Mouse (Mus musculus) forelimb bud, embryonic 11.5 days (tissue): ENCODE results near the gene Zfp458.
"Not testable (repeated sequence)": the region's sequence is repeated elsewhere in the genome, so short reads cannot be mapped to it uniquely, and the experiment has no call there.

Source experiments
- DNase-seq: peaks from one replicate; pipeline ENCODE4 v3.0.0-alpha.2; 2012; ENCODE audit warnings: low read depth, low spot score

Zfp458 gene

DNA sequence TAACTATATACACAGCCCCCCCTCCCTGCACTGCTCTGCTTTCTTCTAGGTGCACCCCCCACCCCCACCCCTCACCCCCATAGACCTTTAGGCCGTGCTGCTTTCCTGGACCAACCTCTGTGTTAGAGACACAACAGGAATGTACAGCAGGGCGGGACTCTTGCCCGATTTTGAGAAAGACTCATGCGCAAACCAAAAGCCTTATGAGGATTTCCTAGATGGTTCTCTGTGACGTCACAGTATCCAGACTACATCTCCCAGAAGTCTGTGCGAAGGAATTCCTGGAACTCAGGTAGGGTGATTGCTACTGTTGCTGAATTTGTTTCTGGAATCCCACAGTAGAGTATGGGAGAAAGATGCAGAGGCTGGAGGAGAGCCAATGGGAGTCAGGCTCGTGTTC is at the start of gene Zfp458:
TSS of gene Zfp458 (minus strand) at position 153 of the 400 bp plus-strand sequence.
- peak; percentile 67 for DNase-seq

DNA sequence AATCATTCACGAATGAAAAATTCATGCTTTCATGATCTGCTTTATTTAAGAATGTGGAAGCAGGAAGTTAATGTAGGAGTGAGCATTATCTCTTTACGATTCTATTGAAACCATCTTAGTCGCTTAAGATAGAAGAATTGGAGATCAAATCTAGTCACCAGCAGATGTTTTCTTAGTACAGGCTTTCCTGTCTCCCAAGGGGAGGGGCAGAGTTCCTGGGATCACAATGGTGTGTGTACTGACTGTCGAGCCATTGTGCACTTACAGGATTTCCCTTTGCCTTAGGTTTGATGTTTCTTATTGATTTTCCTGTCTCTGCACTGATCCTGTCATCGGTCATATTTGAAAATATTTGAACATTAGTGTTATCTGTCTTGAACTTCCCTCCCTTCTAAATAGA is 28.5 kb upstream of the Zfp458 start:
- DNase-seq, result no peak

DNA sequence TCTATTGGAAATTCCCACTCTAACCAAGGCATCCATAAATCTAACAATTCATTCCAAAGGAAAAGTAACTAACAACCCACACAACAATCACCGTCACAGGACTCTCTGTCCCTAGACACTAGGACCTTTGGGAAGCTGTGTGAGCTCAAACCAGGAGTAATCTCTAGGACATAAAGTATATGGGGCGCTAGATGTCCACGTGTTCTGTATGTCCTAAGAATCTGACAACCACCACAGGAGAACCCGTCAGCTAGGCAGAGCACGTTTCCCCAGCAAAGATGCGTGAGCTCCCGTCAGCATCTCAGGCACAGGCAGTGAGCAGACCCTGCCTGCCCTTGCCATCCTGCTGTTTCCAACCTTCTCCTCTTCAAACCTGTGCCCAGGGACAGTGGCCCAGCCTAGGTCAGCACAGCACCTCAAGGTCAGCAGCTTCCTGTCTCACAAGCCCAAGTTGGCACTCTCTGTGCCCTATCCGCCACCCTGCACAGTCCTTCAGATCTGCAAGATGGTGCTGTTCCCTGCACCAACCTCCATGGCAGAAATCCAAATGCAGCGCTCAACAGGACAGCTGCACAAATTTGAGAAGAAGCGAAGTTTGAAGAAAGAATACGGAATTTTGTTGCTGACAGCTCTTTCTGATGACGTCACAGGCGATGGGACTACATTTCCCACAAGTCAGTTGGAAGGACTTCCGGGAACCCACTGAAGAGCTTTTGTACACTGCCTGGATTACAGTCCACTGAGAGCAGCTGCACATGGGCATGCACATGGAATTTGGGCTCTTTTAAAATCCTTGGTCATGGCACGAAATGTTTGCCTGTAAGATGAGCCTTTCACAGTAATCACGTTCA is 27.8 kb upstream of the Zfp458 start, which contains the start of gene Zfp457:
TSS of gene Zfp457 (minus strand) at position 664 of the 851 bp plus-strand sequence.
- peak; percentile 91 for DNase-seq

DNA sequence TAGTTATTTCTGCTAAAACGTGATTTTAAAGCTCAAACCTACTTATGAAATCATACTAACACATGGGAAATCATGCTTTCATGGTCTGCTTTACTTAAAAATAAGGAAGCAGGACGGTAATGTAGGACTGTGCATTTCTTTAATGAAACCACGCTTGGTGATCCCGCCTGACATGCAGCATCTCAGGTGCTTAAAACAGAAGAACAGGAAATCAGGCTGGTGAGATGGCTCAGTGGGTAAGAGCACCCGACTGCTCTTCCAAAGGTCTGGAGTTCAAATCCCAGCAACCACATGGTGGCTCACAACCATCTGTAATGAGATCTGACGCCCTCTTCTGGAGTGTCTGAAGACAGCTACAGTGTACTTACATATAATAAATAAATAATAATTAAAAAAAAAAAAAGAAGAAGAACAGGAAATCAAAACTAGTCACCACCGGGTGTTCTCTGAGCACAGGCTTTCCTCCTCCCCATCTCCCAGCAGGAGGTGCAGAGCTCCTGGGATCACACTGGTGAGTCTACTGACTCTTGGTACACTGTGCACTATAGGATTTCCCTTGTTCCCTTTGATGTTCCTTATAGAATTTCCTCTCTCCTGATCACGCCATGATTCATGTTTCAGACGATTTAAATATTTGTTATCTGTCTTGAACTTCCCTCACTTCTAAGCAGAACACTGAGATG is 8.7 kb downstream of the Zfp458 start:
- DNase-seq, result not testable (repeated sequence)

DNA sequence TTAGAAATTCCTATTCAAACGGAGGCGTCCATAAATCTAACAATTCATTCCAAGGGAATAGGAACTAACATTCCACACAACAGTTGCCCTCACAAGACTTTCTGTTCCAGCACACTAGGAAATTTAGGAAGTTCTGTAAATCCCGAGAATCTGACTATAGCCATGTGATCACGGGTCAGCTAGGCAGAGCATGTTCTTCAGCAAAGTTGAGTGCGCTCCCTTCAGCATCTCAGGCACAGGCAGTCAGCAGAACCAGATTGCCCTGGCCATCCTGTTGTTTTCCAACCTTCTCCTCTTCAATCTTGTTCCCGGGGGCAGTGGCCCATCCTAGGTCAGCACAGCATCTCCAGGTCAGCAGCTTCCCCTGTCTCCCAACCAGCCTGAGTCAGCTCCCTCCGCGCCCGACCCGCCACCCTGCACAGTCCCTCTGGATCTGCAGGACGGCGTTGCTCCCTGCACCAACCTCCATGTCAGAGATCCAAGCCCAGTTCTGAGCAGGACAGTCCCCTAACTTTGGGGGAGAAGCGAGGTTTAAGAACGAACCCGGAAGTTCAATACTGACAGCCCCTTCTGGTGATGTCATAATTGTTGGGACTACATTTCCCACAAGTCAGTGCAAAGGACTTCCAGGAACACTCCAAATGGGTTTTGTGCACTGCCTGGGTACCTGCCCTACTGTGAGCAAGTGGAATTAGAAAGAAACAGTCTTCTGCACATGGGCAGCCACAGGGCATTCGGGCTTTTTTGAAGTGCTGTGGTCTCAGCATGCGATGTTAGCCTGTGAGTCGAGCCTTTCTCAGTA is 9.5 kb downstream of the Zfp458 start:
- peak; percentile 59 for DNase-seq

DNA sequence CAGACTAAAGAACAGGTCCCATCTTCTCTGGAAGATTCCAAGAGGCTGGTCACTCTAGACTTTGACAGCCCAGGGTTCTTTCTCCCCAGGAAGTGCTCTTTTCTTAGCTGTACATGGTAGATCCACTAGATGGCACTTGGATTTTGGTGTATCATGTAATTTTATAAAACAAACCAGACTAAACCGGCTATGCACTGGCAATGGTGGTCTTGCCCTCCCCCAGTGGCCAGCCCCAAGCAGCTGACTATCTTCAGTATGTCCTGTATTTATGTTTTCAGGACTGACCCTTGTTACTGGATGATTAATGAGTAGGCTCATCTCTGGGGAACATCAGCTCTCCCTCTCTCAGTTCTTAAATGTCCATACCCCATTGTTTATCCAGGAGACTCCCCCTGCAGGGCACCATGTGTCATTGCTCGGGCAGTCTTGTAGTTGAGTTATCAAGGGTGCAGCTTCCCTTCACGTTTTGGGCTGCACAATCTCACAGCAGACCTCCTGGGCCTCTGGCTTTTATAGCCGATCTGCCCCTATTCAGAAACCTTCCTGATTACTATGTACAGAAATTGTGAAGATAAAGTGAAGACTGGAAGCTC is 64.2 kb downstream of the Zfp458 start:
- DNase-seq, result no peak
